Mouse (Mus musculus) small intestine, adult 2 months (tissue): ENCODE results near the gene 2210016L21Rik.

Source experiments
- CTCF ChIP-seq: fragments of 200-500 bp; IDR thresholded peaks from 2 replicates; pipeline ENCODE4 v1.5.1; 2012; ENCODE audit warnings: low read depth, mild to moderate bottlenecking, control low read depth, inconsistent platforms, low read length, moderate library complexity, mixed read lengths; ENCODE audit not compliant: insufficient replicate concordance, insufficient read length; ENCODE audit errors: extremely low read depth
- POLR2A ChIP-seq: fragments of 200-500 bp; IDR thresholded peaks from 2 replicates; pipeline ENCODE4 v1.6.1; 2012; ENCODE audit warnings: low read depth, mild to moderate bottlenecking, control low read depth, inconsistent platforms, low read length, moderate library complexity

DNA sequence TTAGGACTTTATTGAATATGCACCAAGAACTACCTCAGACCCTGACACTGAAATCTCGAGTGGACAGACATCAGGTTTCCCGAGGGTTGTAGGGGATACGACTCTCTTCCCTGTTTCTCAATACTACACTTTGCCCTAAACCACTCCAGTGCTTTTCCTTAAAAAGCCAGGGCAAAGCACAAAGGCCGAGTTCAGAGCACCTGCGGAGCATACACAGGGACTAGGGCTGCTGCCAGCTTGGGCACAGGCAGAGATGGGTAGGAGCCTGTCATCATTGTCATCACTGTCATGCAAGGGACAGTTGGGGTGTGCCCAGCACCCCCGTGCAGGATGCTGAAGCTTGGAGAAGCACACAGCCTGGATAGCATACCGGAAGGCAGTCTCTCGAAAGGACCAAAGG lies 8.8 kb upstream of the 2210016L21Rik start:
- TF ChIP-seq POLR2A (no peak), CTCF (no peak)
